Mouse (Mus musculus): ENCODE data around the gene Cstf1. TPM values are rescaled to one million over a fixed set of nuclear protein-coding genes. Genes with fewer than 3 reads are reported as not detected.
A peak's percentile ranks its signal among the peaks of the same experiment; 100 is the strongest.

The Cstf1 gene
- total and polyA plus RNA-seq, 3 experiments: 44.2 to 62.1 (median 53.2) TPM

GRCm38 (mm10) chr2:172370411-172371223, at the start of gene Cstf1, which contains the start of gene Aurka (continued):
- peak; percentile 97 for TF ChIP-seq MXI1 (IDR thresholded peaks at IDR 0.05; ENCODE audit: low read depth, low read length)

DNA sequence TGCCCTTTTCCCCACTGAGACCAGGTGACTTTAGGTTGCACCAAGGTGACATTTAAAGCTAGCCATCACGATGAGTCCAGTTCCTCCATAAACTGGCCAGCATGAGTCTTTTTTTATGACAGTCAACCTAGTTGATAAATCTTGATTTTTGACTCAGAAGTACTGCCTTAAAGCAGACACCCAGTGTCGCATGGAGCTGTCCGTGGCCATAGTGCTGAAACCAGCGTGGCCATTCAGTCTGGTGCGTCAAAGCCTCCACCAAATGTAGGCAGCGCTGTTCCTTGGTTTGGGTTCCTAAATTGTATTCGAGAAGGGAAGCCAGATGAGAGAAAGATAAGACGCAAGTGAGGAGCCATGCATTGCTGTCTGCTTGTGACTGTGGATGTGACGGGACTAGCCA, 49.6 kb upstream of the Cstf1 start:
- H3K4me1 ChIP-seq (ENCODE audit: control insufficient read depth in 1 of 2, insufficient read depth in 2 of 2): peaks cover 0 to 3% of the 10 kb centered on the region in 2 experiments; a peak in 2 of 4 replicates
- H3K4me3 ChIP-seq (replicated peaks in 1 of 3; ENCODE audit: low read depth in 2 of 3, low read length in 2 of 3, poor library complexity in 1 of 3): no peak overlapping the region
- peaks cover 0 to 2% of the 10 kb centered on the region in 2 experiments for H3K36me3 ChIP-seq (replicated peaks in 1 of 2; ENCODE audit: control insufficient read depth in 1 of 2, insufficient read depth in 1 of 2, low read length in 1 of 2)
- H3K4me2 ChIP-seq (ENCODE audit: insufficient read depth, low read depth, poor library complexity, severe bottlenecking): no peak overlapping the region
- H3K27me3 ChIP-seq (replicated peaks): peaks cover 24% of the 10 kb centered on the region
- H3K9ac ChIP-seq (ENCODE audit: insufficient read depth, low read depth): no peak overlapping the region
- no peak overlapping the region for H3K27ac ChIP-seq (ENCODE audit: insufficient read depth, low read depth)
- DNase-seq (ENCODE audit: extremely low read depth): no peak
- in situ Hi-C loops (cut with MboI; ENCODE audit: low pct_ligation_motif_present, low pct_unique_long_range_greater_than_20kb, low sequenced_read_pairs): no loop called here
- H3K9me3 ChIP-seq (replicated peaks; ENCODE audit: low read length): peaks cover 6% of the 10 kb centered on the region
- TF ChIP-seq NRF1 (IDR thresholded peaks at IDR 0.05; ENCODE audit: low read depth, low read length): no peak
- TF ChIP-seq MXI1 (IDR thresholded peaks at IDR 0.05; ENCODE audit: low read depth, low read length): peak; percentile 63; the same call in 1 of the 2 replicates
- no peak for TF ChIP-seq JUN (IDR thresholded peaks at IDR 0.05; ENCODE audit: insufficient read depth, low read depth, low read length)
- peak; percentile 74; the same call in 1 of the 2 replicates for TF ChIP-seq SIN3A (IDR thresholded peaks at IDR 0.05; ENCODE audit: low read length)
- TF ChIP-seq POLR2A (IDR thresholded peaks at IDR 0.05; ENCODE audit: low read depth, low read length): no peak
- TF ChIP-seq PAX5 (IDR thresholded peaks at IDR 0.05; ENCODE audit: low read length): no peak
- dilution Hi-C loops (cut with MboI; ENCODE audit: extremely low pct_ligation_motif_present, extremely low pct_unique_long_range_greater_than_20kb, low sequenced_read_pairs): no loop called here
- no peaks in the 10 kb centered on the region for H3K79me2 ChIP-seq (replicated peaks; ENCODE audit: control insufficient read depth, extremely low read depth, insufficient read depth, poor library complexity, severe bottlenecking)

DNA sequence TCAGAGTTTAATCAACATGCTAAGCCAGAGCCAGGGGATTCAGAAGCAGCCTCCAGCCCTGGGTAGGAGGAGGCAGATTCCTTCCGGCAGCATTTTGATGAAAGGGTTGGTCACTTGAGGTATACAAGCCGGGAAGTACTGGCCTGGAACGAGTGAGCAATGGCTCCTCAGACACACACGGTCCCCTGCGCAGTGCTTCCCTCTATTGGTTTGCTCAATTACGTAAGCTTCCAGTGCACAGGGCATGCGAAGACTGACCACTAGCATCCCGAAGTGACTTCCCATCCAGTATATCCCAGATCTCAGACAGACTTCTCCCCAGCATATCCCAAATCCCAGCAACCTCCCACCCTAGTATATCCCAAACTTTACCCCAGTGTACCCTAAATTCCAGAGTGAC, 42.2 kb upstream of the Cstf1 start:
- H3K36me3 ChIP-seq (replicated peaks in 1 of 2; ENCODE audit: control insufficient read depth in 1 of 2, insufficient read depth in 1 of 2, low read length in 1 of 2): no peaks in the 10 kb centered on the region
- H3K79me2 ChIP-seq (replicated peaks; ENCODE audit: control insufficient read depth, extremely low read depth, insufficient read depth, poor library complexity, severe bottlenecking): no peaks in the 10 kb centered on the region
- peak overlapping the region; percentile 75; the same call in 1 of the 2 replicates for H3K4me2 ChIP-seq (ENCODE audit: insufficient read depth, low read depth, poor library complexity, severe bottlenecking)
- peak; percentile 11 for DNase-seq (ENCODE audit: extremely low read depth)
- H3K9ac ChIP-seq (ENCODE audit: insufficient read depth, low read depth): no peak overlapping the region
- H3K27ac ChIP-seq (ENCODE audit: insufficient read depth, low read depth): no peak overlapping the region
- peaks cover 8% of the 10 kb centered on the region for H3K9me3 ChIP-seq (replicated peaks; ENCODE audit: low read length)
- dilution Hi-C loops (cut with MboI; ENCODE audit: extremely low pct_ligation_motif_present, extremely low pct_unique_long_range_greater_than_20kb, low sequenced_read_pairs) (no loop called here), in situ Hi-C loops (cut with MboI; ENCODE audit: low pct_ligation_motif_present, low pct_unique_long_range_greater_than_20kb, low sequenced_read_pairs) (loop anchor here (5.0 kb wide), 1 partner anchor 81 kb away; the partner anchor contains the start of gene Mc3r)
- H3K4me1 ChIP-seq (ENCODE audit: control insufficient read depth in 1 of 2, insufficient read depth in 2 of 2): 0 out of 4 replicates have a peak, but pooled peaks cover 0 to 3% of the 10 kb centered on the region in 2 experiments
- TF ChIP-seq SMC3 (IDR thresholded peaks at IDR 0.05; ENCODE audit: low read depth, low read length) (peak; percentile 52), ELF1 (IDR thresholded peaks at IDR 0.05; ENCODE audit: low read depth, low read length) (peak; percentile 16; the same call in 1 of the 2 replicates), RAD21 (IDR thresholded peaks at IDR 0.05; ENCODE audit: low read depth, low read length) (peak; percentile 40), ZC3H11A (IDR thresholded peaks at IDR 0.05; ENCODE audit: low read depth, low read length) (no peak), NELFE (IDR thresholded peaks at IDR 0.05; ENCODE audit: low read depth, low read length) (0 out of 2 replicates have a peak, but pooled peaks have one; percentile 13), EP300 (IDR thresholded peaks at IDR 0.05; ENCODE audit: low read length) (no peak), HCFC1 (IDR thresholded peaks at IDR 0.05; ENCODE audit: low read depth, low read length) (no peak), CTCF (conservative IDR thresholded peaks at IDR 0.05 in 1 of 2, IDR thresholded peaks at IDR 0.05 in 1 of 2; ENCODE audit: low read depth in 2 of 2, low read length in 2 of 2) (peak in 1 of 2 experiments; percentile 56; a peak in 2 of 4 replicates)
- no peak overlapping the region for H3K4me3 ChIP-seq (replicated peaks in 1 of 3; ENCODE audit: low read depth in 2 of 3, low read length in 2 of 3, poor library complexity in 1 of 3)
- H3K27me3 ChIP-seq (replicated peaks): peaks cover 67% of the 10 kb centered on the region
